Mouse (Mus musculus) ovary, postnatal 10 days (tissue): ENCODE measurements at regions not wholly inside any gene's neighbourhood (a gene's known extent, or its start where the extent isn't known, plus 50 kb on each side); places are given as distances from the start of the nearest gene placed in this dataset.
"Not testable (repeated sequence)": the region's sequence is repeated elsewhere in the genome, so short reads cannot be mapped to it uniquely, and the experiment has no call there.

ENCODE experiments used
- DNase-seq: peaks from one replicate; pipeline ENCODE4 v3.0.0; 2022; ENCODE audit warnings: low spot score

DNA sequence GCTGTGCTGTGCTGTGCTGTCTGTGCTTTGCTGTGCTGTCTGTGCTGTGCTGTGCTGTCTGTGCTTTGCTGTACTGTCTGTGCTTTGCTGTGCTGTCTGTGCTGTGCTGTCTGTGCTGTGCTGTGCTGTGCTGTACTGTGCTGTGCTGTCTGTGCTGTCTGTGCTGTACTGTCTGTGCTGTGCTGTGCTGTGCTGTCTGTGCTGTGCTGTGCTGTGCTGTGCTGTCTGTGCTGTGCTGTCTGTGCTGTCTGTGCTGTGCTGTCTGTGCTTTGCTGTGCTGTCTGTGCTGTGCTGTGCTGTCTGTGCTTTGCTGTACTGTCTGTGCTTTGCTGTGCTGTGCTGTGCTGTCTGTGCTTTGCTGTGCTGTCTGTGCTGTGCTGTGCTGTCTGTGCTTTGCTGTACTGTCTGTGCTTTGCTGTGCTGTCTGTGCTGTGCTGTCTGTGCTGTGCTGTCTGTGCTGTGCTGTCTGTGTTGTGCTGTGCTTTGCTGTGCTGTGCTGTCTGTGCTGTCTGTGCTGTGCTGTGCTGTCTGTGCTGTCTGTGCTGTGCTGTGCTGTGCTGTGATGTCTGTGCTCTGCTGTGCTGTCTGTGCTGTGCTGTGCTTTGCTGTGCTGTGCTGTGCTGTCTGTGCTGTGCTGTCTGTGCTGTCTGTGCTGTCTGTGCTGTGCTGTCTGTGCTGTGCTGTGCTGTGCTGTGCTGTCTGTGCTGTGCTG is 197.5 kb downstream of the Tcp10c start:
- DNase-seq: not testable (repeated sequence)

DNA sequence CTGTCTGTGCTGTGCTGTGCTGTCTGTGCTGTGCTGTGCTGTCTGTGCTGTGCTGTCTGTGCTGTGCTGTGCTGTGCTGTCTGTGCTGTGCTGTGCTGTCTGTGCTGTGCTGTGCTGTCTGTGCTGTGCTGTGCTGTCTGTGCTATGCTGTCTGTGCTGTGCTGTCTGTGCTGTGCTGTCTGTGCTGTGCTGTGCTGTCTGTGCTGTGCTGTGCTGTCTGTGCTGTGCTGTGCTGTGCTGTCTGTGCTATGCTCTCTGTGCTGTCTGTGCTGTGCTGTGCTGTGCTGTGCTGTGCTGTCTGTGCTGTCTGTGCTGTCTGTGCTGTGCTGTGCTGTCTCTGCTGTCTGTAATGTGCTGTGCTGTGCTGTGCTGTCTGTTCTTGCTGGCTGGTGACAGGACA is 198.5 kb downstream of the Tcp10c start:
- not testable (repeated sequence) for DNase-seq

DNA sequence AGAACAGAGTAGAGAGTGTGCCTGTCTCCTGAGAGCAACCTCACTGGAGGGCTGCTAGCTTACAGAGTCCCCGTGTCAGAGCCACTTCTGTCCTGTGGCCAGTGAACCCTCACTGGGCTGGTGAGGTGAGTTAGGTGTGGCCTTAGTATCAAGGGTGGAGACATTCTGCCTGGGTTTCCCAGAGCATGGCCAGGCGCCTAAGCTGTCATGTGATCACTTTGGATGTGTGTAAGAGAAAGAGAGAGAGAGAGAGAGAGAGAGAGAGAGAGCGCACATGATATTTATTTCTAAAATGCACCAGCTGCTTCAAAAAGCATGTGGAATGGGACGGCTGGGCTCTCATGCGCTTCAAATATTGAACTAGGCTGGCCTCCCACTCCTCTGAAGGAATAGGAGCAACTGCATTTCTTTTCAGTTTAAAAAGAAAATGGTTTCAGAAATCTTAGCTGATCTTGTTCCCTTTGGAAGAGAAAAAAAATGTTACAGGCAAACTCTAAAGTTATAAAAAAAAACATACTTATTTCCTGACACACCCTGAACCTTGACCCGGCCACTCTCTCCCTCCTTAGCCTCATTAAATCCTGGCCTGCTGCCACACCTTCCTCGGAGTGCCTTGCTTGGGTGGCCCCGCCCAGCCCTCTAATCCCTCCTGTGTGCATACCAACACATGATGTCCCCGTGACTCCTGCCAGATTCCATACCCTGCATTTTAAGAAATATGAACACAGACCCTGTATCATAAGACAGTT is 201.1 kb downstream of the Tcp10c start:
- not testable (repeated sequence) for DNase-seq

DNA sequence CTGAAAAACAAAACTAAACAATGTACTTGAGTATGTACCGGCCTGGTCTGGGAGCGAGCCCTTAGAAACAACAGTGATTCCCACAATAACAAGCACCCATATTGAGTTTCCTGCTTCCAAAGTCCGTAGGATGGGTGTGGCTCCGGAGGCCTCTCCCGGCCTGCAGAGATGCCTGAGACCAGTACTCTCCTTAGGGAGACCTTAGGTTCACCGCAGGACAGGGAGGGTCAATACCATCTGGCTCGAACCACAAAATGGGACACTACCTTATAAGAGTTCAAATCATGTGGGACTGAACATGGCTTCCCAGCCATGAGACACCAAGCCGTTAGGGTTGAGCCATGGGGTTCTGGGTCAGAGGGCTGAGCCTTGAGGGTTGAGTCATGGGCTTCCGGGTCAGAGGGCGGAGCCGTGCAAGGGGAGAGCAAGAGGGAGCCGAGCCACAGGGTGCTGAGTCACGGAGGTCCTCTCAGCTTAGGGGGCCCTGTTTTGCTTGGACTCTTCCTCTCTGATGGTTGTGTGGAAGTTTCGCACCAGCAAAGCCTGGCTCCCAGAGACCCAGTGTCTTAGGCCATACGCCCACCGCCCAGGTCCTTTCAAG is 201.8 kb downstream of the Tcp10c start:
- not testable (repeated sequence) for DNase-seq

DNA sequence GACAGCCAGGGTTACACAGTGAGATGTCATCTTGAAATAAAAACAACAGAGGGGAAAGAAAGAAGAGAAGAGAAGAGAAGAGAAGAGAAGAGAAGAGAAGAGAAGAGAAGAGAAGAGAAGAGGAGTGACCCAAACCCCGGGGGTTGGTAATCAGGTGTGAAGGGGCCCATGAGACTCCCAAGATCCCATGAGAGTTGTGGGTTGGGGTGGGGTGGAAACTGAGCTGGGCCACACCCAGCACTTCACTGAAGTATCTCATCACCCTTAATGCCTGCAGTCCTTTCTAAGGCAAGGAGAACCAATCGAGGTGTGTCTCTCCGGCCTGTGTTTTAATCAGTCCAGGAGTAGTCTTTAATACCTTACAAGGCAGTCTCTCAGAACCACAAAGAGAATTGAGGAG is 201.5 kb upstream of the Afdn start:
- no peak for DNase-seq

DNA sequence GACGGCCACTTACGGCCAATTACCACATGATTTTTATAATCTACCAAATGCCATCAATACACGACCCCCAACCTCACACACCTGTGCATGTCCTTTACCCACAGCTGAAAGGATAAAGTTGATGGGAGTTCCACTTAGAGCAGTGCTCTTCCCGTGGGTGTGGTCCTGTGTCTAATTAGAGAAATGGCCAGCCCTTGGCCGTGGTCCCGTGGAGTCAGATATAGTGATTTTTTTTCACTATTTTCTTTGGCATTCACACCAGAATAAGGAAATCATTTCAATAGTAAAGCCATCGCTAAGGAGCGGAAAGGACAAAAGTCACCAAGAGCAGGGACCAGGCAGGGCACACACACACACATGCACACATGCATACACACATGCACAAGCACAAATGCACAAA is 199.0 kb upstream of the Afdn start:
- no peak for DNase-seq

DNA sequence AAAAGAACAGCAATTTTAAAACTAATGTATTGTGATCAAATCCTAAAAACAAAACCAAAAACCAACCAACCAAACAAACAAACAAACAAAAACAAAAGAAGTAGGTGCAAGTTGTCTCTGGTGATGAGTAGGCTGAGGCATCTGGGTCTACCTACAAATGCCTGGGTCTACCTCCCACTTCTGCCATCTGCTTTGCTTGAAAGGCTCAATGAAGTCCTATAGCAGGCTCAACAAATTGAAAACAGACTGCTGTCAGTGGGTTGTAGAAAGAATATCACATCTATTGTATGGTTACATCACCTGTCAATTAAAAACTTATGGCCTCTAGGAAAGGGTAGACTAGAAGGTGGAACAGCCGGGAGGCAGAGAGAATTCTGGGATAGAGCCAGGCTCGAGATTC is 197.4 kb upstream of the Afdn start:
- DNase-seq: no peak

DNA sequence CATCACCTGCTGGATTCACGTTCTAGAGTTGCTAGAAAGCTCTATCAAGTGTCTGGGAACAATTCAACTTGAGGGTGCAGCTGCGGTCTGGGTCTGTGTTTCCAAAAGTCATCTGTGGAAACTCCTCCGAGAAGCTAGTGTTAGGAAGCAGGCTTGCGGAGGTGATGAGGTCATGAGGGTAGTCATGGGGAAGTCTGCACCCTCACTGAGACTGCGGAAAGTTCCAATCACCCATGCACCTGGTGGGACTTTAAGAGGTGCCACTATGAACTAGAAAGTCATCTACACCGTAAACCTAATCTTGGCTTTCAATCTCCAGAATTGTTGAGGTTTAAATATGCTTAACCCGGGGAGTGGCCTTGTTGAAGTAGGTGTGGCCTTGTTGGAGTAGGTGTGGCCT is 195.5 kb upstream of the Afdn start:
- DNase-seq: no peak

DNA sequence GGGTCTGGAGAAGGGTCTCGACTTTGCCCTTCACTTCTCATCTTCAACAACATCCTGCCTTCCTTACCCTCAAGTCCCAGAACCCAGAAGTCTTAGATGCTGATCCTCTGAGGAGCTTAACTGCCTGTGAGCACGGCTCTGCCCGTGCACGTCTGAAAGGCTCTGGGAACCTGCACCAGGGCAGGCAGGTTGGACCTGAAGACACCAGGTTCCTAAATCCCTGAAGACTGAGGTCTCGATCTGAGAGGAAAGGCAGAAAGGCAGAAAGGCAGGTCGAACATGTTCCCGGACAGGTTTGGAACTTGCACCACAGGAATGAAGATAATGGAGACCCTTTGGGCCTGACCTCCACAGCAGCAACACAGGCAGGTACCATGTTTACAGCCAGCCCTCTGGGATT is 193.7 kb upstream of the Afdn start:
- no peak for DNase-seq

DNA sequence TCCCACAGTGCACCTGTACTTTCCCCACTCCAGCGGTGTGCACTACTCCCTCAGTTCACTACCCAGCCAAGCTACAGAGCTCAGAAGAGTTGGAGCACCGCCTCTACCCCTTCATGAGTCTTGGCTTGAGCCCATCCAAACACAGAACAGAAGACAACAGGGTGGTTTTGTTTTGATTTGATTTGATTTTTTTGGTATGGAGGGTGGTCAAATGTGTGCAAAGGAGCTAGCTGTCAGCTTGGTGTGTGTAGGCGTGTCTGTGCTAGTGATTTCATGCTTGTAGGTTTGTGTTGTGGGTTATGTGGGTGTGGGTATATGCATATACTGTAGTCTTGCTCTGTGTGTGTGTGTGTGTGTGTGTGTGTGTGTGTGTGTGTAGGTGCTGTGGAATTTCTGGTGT is 193.2 kb upstream of the Afdn start:
- DNase-seq: no peak

DNA sequence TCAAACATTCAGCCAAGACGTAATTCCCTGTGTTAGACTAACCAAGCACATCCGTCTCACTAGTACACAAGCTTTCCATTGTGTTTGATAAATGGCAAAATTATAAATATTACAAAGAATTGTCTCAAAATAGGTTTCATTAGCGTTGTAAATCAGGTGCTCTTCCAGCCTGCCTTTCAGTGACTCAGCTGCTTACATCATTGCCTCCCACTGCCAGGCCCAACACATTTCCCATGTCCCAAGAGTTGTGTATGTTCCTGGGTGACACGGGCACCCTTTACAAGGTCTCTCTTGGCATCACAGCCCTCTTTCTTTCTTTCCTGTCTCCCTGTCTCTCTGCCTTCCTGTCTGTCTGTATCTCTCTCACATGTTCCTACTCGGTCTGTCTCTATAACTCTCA is 189.5 kb upstream of the Afdn start:
- DNase-seq: no peak

DNA sequence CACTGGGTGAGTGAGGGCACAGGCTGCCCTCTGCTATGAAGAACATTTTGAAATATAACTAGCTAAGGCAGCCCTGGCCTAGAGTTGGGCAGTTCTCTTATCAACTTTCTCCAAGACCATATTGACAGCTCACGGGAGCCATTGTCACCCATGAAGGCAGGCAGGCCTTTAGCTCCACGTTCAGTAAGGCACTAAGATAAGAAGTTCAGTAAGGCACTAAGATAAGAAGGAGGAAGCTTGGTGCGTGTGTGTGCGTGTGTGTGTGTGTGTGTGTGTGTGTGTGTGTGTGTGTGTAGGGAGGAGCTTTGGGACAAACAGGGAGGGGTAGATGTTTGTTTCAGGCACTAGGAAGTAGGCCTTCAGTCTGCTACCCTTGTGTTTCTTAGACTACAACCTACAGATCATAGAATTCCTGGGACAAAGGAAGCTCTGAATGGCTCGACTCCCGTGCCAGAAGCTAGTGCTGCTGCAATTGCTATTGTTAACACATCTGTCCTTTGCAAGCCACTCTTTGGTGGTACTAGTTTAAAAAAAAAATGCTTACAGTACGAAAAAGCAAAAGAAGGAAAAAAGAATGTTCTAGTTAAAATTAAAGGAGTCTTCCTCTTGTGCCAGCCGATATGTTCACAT is 188.0 kb upstream of the Afdn start:
- DNase-seq: no peak

DNA sequence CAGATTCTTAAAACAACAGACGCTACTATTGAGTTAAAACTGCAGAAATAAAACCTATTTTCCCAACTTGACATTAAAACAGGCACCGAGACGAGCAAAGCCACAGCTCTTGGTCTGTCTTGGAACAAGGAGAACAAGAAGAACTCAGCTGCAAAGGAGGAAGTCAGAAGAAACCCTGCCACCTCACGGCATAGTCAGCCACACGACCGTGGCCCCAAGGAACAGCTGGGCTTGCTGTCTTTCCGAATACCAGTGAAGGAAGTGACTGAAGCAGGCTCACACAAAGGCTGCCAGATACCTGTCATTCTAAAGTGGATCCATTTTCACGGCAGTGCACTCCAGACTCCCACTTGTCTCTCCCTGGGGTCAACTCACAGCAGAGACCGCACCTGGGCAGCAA is 187.3 kb upstream of the Afdn start:
- no peak for DNase-seq

DNA sequence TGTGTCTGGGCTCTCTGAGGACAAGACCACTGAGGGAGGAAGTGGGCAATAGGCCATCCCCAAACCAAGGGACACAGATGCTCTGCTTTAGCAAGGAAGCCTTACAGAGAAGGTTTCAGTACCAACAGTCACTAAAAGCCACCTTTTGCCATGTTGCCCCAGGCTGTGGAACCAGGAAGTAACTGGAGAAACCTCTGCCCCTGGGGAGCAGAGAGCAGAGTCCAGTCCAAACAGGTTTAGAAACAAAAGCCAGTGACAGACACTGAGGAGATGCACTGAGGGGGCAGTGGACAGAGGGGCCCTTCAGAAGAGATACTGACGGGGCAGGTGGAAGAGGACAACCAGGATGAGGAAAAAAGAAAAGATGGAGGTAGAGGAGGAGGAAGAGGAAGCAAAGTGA is 186.2 kb upstream of the Afdn start:
- DNase-seq: no peak

DNA sequence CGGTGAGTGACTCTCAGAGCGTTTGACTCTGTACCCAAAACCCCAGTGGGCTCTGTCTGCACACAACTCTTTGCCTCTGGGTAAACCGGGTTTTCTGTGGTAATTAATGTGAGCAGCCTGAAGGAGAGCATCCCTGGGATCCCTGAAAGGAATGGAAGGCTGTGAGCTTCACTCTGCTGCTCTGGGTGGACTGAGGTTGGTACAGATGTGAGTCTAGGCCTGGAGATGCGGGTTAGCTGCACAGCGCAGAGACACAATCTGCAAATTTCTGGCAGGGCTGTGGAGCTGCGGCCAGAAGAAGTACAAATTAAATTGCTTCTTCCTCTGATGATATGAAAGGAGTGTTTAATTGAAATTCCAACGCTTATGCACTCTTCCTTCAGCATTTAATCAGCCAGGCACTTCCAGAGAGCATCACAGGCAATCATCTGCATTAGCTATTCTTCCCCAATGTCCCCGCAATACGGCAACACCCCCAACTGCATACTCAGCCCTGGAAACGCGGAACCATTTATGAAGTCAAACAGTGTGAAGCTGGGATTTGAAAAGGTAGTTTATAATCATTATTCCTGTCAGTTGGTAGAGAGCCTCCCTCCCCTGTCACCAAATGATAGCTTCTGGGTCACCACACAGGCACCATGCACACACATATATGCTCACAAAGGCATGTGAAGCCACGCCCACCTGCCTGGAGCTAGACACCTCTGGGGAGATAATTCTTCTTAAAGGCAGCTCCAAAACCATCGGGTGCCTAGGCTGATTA is 185.5 kb upstream of the Afdn start:
- DNase-seq: no peak

DNA sequence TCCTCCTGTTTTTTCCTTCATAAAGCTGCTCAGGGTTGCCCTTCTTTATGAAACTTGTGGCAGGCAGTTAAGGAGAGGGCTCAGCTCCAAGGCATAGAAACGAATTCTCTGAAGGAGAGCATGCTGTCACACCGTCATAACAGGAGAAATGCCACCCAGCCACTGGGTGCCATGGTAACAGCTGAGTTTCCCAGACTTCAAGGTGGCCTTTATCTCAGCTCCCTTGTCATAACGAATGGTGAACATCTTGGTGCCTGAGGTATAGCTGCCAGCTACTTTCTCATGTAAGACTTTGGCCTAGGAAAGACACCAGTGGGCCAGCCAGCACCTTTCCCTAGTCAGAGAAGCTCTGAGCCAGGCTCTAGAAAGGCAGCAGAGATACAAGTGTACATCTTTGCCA is 182.5 kb upstream of the Afdn start:
- DNase-seq: no peak

DNA sequence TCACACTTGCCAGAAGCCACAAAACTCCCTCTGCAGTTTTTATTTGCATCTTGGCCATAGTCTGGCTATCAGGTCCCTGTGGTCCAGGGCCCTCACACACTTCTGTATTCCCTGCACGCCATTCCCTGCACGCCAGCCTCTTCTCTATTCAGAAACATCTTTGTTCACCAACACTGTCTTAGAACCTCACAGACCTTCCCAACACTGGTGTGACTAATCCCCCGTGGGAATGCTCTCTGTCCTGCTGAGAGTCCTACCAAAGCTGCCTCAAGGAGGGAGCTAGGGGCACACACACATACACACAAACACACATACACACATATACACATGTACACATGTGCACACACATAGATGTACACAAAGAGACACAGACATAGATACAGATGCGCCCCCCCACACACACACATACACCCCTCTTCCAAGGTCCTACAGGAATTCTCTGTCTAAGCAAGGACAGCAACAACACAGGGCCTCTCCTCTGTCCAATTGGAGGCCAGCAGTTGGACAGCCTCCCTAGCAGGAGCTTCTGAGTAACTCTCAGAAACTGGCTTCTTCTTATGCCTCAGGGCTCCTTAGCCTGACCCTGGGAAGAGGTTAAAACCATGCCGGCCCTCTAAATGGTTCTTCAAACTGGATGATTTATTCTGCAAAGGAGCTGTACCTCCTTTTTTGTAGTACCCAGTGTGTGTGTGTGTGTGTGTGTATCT is 179.0 kb upstream of the Afdn start:
- no peak for DNase-seq

DNA sequence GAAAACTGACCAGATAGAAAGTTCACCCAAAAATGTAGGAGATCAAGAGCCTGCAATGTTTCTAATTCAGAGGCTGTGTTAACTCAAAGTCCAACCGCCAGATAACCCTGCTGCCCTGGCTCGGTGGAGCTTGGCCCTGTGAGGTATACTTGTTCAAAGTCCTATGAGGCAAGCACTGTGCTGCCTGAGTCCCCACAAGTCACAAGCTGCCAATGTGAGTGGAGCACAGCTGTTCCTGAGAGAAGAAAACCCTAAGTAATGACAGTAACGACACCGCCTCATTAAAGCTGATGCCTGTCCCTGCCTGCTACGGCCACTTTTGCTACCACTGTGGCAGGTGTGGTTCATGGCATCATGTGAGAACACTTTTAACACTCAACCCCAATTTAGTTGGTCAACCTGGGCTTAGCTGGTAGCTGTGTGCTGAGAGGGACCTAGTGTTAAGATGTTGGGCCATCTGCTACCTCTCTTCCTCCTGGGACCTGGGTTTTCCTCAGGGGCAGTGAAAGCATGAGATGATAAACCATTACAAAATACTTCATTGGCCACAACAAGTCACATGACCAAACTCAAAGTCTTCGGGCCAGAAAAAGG is 178.2 kb upstream of the Afdn start:
- no peak for DNase-seq

DNA sequence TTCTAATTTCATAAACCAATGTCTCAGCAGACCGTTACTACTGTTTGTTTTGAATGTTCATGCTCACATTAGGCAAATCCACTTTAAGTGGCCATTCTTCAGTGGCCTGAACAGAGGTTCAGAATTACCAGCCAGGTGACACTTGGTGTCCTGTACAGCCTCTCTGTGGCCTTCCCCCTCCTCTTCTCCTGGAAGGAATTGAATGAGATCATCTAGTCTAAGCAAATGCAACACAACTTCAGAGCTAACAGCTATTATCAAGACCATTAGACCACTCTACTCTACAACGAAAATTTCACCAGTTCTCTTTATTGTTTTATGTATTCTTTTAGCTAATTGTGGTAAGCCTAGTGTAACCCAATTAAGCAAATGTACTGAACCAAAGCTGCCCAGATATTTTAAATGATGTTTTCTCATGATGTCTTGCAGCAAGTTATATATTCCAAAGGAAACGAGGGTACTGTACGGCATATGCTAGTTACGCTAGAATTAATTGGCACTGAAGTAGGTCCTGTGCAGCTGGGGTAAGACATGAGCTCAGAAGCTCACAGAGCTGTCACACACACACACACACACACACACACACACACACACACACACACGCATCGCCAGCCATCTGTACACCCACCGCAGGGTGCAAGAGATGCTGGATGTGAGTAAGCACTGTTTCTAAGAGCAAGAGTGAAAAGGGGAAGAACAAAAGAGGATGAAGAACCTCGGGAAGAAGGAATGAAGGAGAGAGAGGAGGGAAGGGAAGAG is 176.7 kb upstream of the Afdn start:
- DNase-seq: no peak

DNA sequence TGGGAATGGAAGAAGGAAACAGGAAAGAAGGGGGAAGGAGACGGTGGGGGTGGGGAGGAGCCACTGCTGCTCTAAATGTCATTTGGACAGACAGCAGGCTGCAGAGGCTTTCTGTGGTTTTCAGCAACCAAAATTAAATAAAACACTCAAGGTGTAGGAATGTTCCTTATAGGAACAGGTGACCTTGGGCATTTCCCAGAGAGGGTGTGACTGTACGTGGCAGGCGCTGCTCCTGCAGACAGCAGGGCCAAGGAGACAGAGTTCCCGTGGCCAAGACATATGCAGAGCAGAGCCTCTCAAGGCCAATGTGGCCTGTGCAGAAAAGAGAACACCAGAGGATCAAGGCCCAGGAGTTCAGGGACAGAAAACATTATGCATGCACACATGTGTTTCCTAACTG is 175.9 kb upstream of the Afdn start:
- no peak for DNase-seq
